Mouse (Mus musculus) cerebellum, adult 11-12 months (tissue): ENCODE results near the gene Ptprs.

ENCODE experiments used
- DNase-seq: peaks from one replicate; pipeline ENCODE4 v3.0.0; 2022

Gene Ptprs

GRCm38 (mm10) chr17:56490438-56491152 is 14.3 kb upstream of the Ptprs start:
- no peak for DNase-seq

DNA sequence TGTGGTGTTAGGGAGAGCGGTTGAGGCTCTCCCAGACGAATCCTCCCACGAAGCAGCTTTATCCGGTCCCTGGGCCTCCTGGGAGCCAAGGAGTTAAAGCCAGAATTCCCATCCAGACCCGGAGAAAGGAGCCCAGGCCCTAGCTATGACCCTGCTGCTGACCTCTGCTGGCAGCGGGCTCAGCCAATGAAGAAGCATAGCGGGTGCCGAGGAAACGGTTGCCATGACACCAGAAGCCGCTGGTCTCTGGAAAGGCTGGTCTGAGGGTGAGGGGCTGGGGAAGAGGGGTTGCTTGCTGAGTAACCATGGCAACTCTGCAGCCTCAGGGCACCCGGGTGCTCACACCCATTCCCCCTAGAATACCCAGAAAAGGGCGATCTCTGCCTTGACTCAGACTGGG is 11.7 kb upstream of the Ptprs start:
- DNase-seq = no peak

GRCm38 (mm10) chr17:56487441-56487888 is 11.2 kb upstream of the Ptprs start:
- no peak for DNase-seq

DNA sequence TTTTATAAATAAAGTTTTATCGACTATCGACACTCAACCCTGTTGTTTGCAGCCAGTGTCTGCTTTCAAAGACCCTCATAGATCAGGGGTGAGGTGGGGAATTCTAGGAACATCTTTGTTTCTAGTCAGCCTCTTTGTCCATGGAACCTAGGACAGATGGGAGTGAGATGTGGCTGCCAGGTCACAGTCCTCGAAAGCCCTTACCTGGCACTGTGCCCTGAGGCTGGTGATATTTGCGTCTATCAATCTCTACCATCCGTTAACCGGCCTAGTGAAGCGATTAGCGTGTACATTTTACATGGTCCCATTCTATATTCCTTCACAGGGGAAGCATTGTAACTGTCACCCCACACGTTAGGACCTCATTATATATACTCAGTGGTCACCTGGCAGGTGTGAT is 9.6 kb upstream of the Ptprs start:
- no peak for DNase-seq

DNA sequence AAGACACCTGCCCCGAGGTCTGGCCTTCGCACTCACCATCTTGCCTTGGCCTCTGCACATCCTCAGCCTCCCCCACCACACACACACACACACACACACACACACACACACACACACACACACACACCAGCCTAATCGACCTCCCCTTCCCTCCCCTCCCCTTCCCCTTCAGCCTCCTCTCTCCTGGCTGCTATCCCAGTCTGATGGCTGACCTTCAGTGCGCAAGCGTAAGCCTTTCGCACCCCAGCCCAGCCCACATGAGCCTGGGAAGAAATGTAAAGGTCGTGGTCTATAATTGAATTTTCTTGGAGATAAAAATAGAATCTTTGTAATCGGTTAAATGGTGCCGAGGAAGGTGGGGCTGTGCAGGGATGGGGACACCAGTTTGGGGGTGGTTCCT is 8.8 kb upstream of the Ptprs start:
- DNase-seq = no peak

DNA sequence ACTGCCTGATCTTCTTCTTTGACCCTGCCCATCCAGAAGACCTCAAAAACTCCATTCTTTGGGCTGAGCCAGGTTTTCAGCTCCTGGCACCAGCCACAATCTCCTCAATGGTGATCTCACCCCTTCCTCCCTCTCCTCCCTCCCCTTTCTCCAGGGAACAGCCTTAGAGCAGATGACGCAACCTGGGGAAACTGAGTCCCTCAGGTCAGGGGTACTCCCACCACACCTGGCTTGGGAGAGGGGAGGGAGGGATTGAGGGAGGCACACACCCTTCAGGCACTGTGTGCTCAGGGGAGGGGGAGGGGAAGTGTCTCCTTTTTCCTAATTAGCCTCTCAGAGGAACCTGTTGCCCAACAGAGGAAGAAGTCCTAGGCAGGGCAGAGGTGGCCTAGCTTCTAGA is 6.4 kb upstream of the Ptprs start:
- DNase-seq = no peak

- peak; percentile 72 for DNase-seq
Observed at GRCm38 (mm10) chr17:56479358-56479757, 3.1 kb upstream of the Ptprs start.

GRCm38 (mm10) chr17:56478191-56478611 is 1.9 kb upstream of the Ptprs start:
- no peak for DNase-seq

GRCm38 (mm10) chr17:56477191-56477818 is 1.0 kb upstream of the Ptprs start:
- peak; percentile 47 for DNase-seq

GRCm38 (mm10) chr17:56475584-56476401 is 490 bp downstream of the Ptprs start:
- peak; percentile 83 for DNase-seq

- DNase-seq = peak; percentile 65
Observed at GRCm38 (mm10) chr17:56474831-56475581, 1.3 kb downstream of the Ptprs start.

DNA sequence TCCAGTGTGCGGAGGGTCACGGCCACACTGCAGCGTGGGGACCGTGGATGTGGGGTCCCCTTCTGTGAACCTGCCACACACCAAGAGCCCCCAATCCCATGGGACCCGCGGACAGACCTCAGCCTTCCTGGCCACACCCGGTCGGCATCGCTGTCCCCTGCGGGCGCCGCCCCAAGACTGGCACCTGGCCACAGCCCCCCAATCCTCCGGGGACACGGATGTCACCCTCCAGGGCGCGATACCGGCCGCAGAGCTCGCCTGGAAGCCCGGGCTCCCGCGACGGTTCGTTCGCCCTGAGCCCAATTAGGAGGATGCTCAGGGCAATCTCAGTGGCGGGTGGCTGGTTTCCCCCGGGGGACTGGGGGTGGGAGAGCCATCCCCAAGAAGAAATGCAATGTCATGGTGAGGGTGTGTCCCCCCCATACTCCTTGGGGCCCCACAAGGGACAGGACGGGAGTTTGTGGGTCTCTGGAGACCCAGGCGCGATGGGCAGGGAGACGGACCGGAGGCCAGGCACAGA is 1.9 kb downstream of the Ptprs start:
- DNase-seq = peak; percentile 67

GRCm38 (mm10) chr17:56473611-56473905 is 2.7 kb downstream of the Ptprs start:
- DNase-seq = no peak

DNA sequence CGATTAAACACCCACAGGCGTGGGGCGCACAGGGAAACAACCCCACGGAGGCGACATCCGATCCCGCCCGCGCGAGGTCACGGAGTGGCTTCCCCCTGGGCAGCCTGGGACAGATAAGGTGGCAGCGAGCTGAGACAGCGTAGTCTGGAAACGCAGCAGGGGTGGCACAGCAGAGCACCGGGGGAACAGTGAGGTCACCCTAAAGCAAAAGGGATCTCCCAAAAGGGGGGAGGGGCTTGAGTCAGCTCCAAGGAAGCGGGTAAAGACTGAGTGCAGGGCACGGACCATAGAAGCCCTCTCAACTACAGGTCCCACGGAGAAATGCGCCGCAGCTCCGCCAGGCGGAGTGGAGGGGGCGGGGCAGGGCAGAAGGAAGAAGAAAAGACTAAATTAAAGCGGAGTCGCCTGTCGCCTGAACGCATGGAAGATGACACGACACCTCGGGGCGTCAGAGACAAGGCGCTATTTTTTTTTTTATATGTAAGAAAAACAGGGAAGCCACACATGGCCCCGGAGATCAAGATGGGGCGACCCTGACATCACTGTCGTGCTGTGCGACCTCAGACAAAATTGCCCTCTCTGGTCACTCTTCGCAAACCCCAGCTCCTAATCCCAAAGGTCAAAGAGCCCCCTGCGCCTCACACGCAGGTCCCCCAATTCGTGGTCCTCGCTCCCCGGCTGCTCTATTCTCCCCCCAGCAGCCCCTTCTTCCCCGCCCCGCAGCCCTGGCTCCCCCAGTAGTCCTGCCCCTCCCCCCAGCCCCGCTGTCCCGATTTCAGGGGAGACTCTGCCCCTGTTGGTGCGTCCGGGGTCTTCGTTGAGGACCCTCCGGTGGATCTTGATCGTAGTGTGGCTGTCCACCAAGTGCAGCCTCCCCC is 3.3 kb downstream of the Ptprs start:
- peak; percentile 75 for DNase-seq

DNA sequence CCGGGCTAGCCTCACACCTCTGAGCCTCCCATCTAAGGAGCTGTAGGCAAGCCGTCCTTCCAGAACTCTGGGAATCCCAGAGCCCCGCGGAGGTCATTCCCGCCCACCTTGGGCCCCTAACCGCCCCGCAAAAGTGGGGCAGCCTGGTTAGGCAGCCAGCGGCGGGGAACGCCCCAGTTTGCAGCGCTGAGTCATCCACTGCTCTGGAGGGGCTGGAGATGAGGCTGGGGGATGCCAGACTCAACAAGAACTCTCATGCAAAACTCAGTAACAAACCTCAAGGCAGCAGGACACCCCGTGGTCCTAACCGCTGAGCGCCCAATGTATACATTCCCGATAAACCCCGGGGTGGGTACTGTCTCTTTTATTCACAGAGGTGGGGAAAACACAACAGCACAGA is 4.2 kb downstream of the Ptprs start:
- DNase-seq = no peak

DNA sequence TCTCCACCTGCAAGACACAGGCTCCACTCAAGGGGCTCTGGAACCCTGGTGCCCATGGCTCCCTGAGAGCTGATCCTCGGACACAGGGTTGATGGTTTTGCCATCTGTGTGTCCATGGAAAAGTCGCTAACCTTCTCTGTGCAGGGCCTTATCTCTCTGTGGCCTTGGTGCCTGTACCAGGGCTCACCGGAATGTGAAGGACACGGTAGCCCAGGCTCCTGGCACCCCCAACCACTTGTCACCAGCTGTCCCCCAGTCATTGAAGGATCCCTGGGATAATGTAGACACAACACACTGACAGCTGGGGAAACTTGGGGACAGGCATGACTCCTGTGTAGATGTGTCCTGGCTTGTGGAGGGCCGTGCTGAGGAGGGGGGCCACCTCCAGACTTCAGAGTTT is 5.1 kb downstream of the Ptprs start:
- DNase-seq = no peak

- peak; percentile 68 for DNase-seq
Observed at GRCm38 (mm10) chr17:56470571-56470970, 5.7 kb downstream of the Ptprs start.

DNA sequence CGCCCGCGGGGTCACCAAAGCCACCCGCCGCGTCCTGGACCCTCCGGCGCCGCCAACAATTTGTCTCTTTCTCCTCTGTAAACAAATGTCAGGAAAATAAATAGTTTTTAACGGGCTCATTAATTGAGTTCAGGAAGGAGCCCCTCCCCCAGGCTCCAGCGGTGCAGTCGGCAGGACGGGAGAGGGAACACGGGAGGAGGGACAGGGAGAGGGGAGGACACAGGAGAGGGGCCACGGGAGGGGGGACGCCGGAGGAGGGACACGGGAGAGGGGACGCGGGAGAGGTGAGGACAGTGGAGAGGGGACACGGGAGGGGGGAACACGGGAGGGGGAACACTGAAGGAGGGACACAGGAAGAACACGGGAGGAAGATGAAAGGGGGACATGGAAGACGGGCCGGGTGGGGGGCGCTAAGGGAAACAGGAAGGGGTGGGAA is 6.3 kb downstream of the Ptprs start:
- DNase-seq = no peak

GRCm38 (mm10) chr17:56469275-56469674 is 7.0 kb downstream of the Ptprs start:
- DNase-seq = no peak

GRCm38 (mm10) chr17:56468870-56469269 is 7.4 kb downstream of the Ptprs start:
- peak; percentile 52 for DNase-seq

DNA sequence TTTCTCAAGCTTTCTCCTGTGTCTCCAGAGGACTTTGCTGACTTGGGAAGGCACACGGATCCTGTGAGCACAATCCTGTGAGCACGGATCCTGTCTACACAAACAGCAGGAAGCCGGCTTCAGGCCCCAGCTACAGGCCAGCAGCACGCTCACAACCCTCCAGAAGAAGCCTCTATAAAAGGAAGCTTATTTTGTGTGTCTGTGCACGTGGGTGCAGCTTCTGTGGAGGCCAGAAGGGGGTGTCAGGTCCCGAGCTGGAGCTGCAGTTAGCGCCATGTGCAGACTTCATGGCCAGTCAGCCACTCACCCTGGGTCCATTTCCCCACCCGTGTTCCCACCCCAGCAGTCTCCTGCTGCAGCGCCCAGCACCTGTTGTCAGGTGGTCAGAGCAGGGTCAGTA is 7.9 kb downstream of the Ptprs start:
- DNase-seq = no peak

DNA sequence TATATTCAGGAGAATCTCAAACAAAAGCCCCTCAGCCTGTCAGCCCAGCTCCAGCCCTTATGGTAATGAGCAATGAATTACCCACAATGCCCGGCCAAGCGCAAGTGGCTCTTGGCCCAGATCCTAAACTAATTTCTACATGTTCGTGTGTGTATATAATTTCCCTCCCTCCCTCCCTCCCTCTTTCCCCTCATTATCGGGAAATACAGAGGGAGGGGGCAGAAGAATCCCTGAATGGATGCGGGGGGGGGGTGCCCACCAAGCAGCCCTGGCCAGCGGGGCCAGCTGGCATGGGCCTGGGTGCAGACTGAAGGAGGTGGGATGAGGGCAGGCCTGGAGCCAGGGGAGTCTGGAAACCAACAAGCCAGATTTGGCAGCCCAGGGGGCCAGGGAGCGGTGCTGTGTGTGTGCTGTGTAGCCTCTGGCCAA is 8.8 kb downstream of the Ptprs start:
- DNase-seq = peak; percentile 64
